Mouse (Mus musculus) hindbrain, embryonic 14.5 days (tissue): ENCODE data around the gene Cacna2d1. TPM values are rescaled to one million over a fixed set of nuclear protein-coding genes. Genes with fewer than 3 reads are reported as not detected.

ENCODE experiments used
- polyA plus RNA-seq: library from polyadenylated mRNA; unstranded; fragments of >200 nt; fragmentation: Nextera tagmentation; extraction: Ambion mirVana; gene quantifications from 2 replicates; pipeline ENCODE4 v1.2.1, GENCODE M21; 2014

Cacna2d1 gene
- polyA plus RNA-seq, 1 experiment from 2014 or later, result 40.3 TPM

Other genes starting within 250 kb of the Cacna2d1 start
- gene Speer4c, start 220.4 kb upstream of the Cacna2d1 start, polyA plus RNA-seq, result not detected in 2 replicates